Mouse (Mus musculus): Measurements from ENCODE around the gene Ocm.

- TF ChIP-seq CTCF (IDR thresholded peaks at IDR 0.05; ENCODE audit: low read depth, low read length) (no peak), POLR2A (IDR thresholded peaks at IDR 0.05; ENCODE audit: borderline replicate concordance, low read depth, low read length) (no peak)
These were observed 50.2 kb downstream of the Ocm start for GRCm38 (mm10) chr5:143976232-143976631.
